Mouse (Mus musculus) bone marrow, adult 2 months (tissue): Measurements from ENCODE around the gene Hadha.

Experiments used
- CTCF ChIP-seq: fragments of 200-500 bp; IDR thresholded peaks from 2 replicates; pipeline ENCODE4 v1.5.1; 2011; ENCODE audit warnings: low read length, control low read depth; ENCODE audit not compliant: control insufficient read depth, insufficient read depth
- POLR2A ChIP-seq: fragments of 200-500 bp; IDR thresholded peaks from 2 replicates; pipeline ENCODE4 v1.6.1; 2011; ENCODE audit warnings: low read depth, mild to moderate bottlenecking, control low read depth, low read length, borderline replicate concordance; ENCODE audit not compliant: control insufficient read depth

DNA sequence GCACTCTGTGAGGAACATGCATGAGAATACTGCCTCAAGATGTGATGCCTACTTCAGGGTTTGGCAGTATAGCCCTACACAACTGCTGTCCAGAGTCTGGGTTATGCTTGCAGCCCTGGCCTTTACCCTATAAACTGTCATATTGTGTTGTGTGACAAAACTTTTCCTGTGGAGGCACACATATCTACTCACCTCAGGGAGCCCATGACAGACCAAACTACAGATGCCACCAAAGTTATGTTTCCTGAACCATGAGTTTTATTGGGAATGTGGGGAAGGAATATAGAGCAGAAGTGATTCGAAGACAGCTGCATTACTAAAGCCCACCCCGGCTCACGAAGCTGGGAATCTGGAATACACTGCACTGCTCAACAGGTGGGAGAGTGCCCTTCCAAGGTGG lies 51.6 kb downstream of the Hadha start:
- TF ChIP-seq POLR2A = no peak
- no peak for TF ChIP-seq CTCF
